Comparison of ENCODE assay signal across 15 mouse cellular contexts in genomic region chr19:10640589-10641378, GRCm38 (mm10). TPM values are rescaled to one million over a fixed set of nuclear protein-coding genes. Genes with fewer than 3 reads are reported as not detected.
A peak's percentile ranks its signal among the peaks of the same experiment; 100 is the strongest.
DNase-seq lines count a peak whose midpoint lies in the region; ATAC-seq and TF ChIP-seq lines count a peak whose summit lies in the region.
"Had no signal": no experiment of that assay in that cellular context is flagged by ENCODE, and none has a peak within 500 bp of the region (broad histone marks: within the 10 kb centered on the region; RNA-seq: fewer than 3 reads in every experiment).

No protein-coding gene starts in this region.

- H3K9me3 ChIP-seq in hindbrain, embryonic 13.5 days = no peaks in the 10 kb centered on the region
- H3K9me3 ChIP-seq in hindbrain, embryonic 12.5 days (replicated peaks) = no peaks in the 10 kb centered on the region
- no peaks in the 10 kb centered on the region for H3K9me3 ChIP-seq in stomach, embryonic 14.5 days (ENCODE audit: control insufficient read depth, low read depth, low read length)
- H3K9me3 ChIP-seq in stomach, postnatal 0 days (ENCODE audit: control insufficient read depth, low read length) = no peaks in the 10 kb centered on the region
- H3K9me3 ChIP-seq in limb, embryonic 11.5 days (ENCODE audit: control insufficient read depth, low read length) = no peaks in the 10 kb centered on the region

- 0 out of 2 replicates have a peak, but pooled peaks cover 9% of the 10 kb centered on the region for H3K27me3 ChIP-seq in hindbrain, embryonic 13.5 days
- peaks cover 2% of the 10 kb centered on the region; the same call in 1 of the 2 replicates for H3K27me3 ChIP-seq in hindbrain, embryonic 12.5 days
- H3K27me3 ChIP-seq in stomach, embryonic 14.5 days (ENCODE audit: control insufficient read depth, insufficient read depth, low read length) = no peaks in the 10 kb centered on the region
- H3K27me3 ChIP-seq in stomach, postnatal 0 days (ENCODE audit: control insufficient read depth, insufficient read depth, low read length) = no peaks in the 10 kb centered on the region
- H3K27me3 ChIP-seq in limb, embryonic 11.5 days (ENCODE audit: control insufficient read depth, insufficient read depth, low read length) = no peaks in the 10 kb centered on the region

- H3K27ac ChIP-seq in hindbrain, embryonic 13.5 days = no peak overlapping the region
- no peak overlapping the region for H3K27ac ChIP-seq in hindbrain, embryonic 12.5 days
- H3K27ac ChIP-seq in stomach, embryonic 14.5 days (ENCODE audit: low read length) = no peak overlapping the region
- H3K27ac ChIP-seq in stomach, postnatal 0 days (replicated peaks) = no peak overlapping the region
- H3K27ac ChIP-seq in limb, embryonic 11.5 days (replicated peaks; ENCODE audit: low read depth, low read length) = no peak overlapping the region

- no peaks in the 10 kb centered on the region for H3K4me1 ChIP-seq in hindbrain, embryonic 13.5 days (replicated peaks)
- H3K4me1 ChIP-seq in hindbrain, embryonic 12.5 days = 0 out of 2 replicates have a peak, but pooled peaks cover 2% of the 10 kb centered on the region
- no peaks in the 10 kb centered on the region for H3K4me1 ChIP-seq in stomach, embryonic 14.5 days (ENCODE audit: control insufficient read depth, insufficient read depth, low read length)
- no peaks in the 10 kb centered on the region for H3K4me1 ChIP-seq in stomach, postnatal 0 days (replicated peaks; ENCODE audit: control insufficient read depth, insufficient read depth)
- H3K4me1 ChIP-seq in limb, embryonic 11.5 days (ENCODE audit: control insufficient read depth, insufficient read depth, low read length) = no peaks in the 10 kb centered on the region

- no peak for ATAC-seq in hindbrain, embryonic 13.5 days (ENCODE audit: low FRiP score)
- ATAC-seq in hindbrain, embryonic 12.5 days (ENCODE audit: low FRiP score) = no peak
- peak; percentile 10; the same call in 1 of the 2 replicates for ATAC-seq in stomach, embryonic 14.5 days (ENCODE audit: insufficient number of reproducible peaks, insufficient read depth, low FRiP score, low read depth)
- ATAC-seq in stomach, postnatal 0 days (ENCODE audit: low FRiP score, low TSS enrichment) = no peak
- peak; percentile 60; the same call in 1 of the 2 replicates for ATAC-seq in limb, embryonic 11.5 days (ENCODE audit: insufficient number of reproducible peaks, low FRiP score, low TSS enrichment, low read depth)

- no peak for DNase-seq in stomach, postnatal 0 days (ENCODE audit: low spot score)
- DNase-seq in limb, embryonic 11.5 days (ENCODE audit: low spot score) = no peak
- peak; percentile 11 for DNase-seq in retina, postnatal 1 day
- DNase-seq in lung, postnatal 36 days = no peak
- DNase-seq in layer of hippocampus, adult 18-20 months (ENCODE audit: low spot score in 2 of 2) = no peak
- DNase-seq: adrenal gland, adult 2 months; cerebellum, postnatal 10 days; kidney, postnatal 36 days; layer of hippocampus, postnatal 36 days had no signal

- H3K36me3 ChIP-seq in hindbrain, embryonic 13.5 days = no peaks in the 10 kb centered on the region
- no peaks in the 10 kb centered on the region for H3K36me3 ChIP-seq in hindbrain, embryonic 12.5 days
- no peaks in the 10 kb centered on the region for H3K36me3 ChIP-seq in stomach, embryonic 14.5 days (ENCODE audit: control insufficient read depth, insufficient read depth, low read length)
- no peaks in the 10 kb centered on the region for H3K36me3 ChIP-seq in stomach, postnatal 0 days (ENCODE audit: control insufficient read depth, insufficient read depth, low read length)
- no peaks in the 10 kb centered on the region for H3K36me3 ChIP-seq in limb, embryonic 11.5 days (ENCODE audit: control insufficient read depth, insufficient read depth, low read length)

- 0 out of 2 replicates have a peak overlapping the region, but pooled peaks have one; percentile 8 for H3K9ac ChIP-seq in hindbrain, embryonic 13.5 days
- no peak overlapping the region for H3K9ac ChIP-seq in hindbrain, embryonic 12.5 days
- no peak overlapping the region for H3K9ac ChIP-seq in stomach, embryonic 14.5 days (replicated peaks; ENCODE audit: low read depth, low read length)
- H3K9ac ChIP-seq in stomach, postnatal 0 days (ENCODE audit: low read length) = no peak overlapping the region
- H3K9ac ChIP-seq in limb, embryonic 11.5 days (ENCODE audit: low read length) = no peak overlapping the region; the same call in 1 of the 2 replicates

- H3K4me3 ChIP-seq in hindbrain, embryonic 13.5 days = no peak overlapping the region
- H3K4me3 ChIP-seq in hindbrain, embryonic 12.5 days = no peak overlapping the region
- H3K4me3 ChIP-seq in stomach, embryonic 14.5 days (ENCODE audit: low read depth, low read length) = no peak overlapping the region
- H3K4me3 ChIP-seq in stomach, postnatal 0 days (ENCODE audit: low read depth, low read length) = no peak overlapping the region
- H3K4me3 ChIP-seq in limb, embryonic 11.5 days (ENCODE audit: low read depth, low read length) = no peak overlapping the region

- no peak for TF ChIP-seq CTCF in stomach, postnatal 0 days (IDR thresholded peaks at IDR 0.05; ENCODE audit: low read depth)

- no peak overlapping the region for H3K4me2 ChIP-seq in hindbrain, embryonic 13.5 days
- no peak overlapping the region for H3K4me2 ChIP-seq in hindbrain, embryonic 12.5 days (replicated peaks)
- H3K4me2 ChIP-seq in stomach, embryonic 14.5 days (replicated peaks; ENCODE audit: low read depth, low read length) = no peak overlapping the region
- no peak overlapping the region for H3K4me2 ChIP-seq in stomach, postnatal 0 days (replicated peaks; ENCODE audit: low read depth)
- peak overlapping the region; percentile 3; the same call in 1 of the 2 replicates for H3K4me2 ChIP-seq in limb, embryonic 11.5 days (ENCODE audit: low read depth, severe bottlenecking)

- 49% methylated on average over 13 of the region's 13 CpGs for WGBS in hindbrain, embryonic 13.5 days
- whole genome bisulfite sequencing in hindbrain, embryonic 12.5 days = 52% methylated on average over 13 of the region's 13 CpGs
- WGBS in stomach, embryonic 14.5 days = 44% methylated on average over 13 of the region's 13 CpGs
- WGBS in stomach, postnatal 0 days = 49% methylated on average over 13 of the region's 13 CpGs
- 43% methylated on average over 13 of the region's 13 CpGs for WGBS in limb, embryonic 11.5 days

- TF ChIP-seq EP300 in stomach, postnatal 0 days (optimal IDR thresholded peaks at IDR 0.05) = no peak

RNA-seq across cellular contexts. Expression of gene Vwce, which starts 6.8 kb away (rescaled TPM):
- 0.53 and 0.82 TPM in 2 replicates for polyA plus RNA-seq in hindbrain, embryonic 13.5 days (2015; fragmentation: Nextera tagmentation; extraction: Ambion mirVana)
- 0.48 and 0.74 TPM in 2 replicates for polyA plus RNA-seq in hindbrain, embryonic 12.5 days (2016; fragmentation: Nextera tagmentation; extraction: Ambion mirVana)
- polyA plus RNA-seq in stomach, embryonic 14.5 days (2014; fragmentation: Nextera tagmentation; extraction: Ambion mirVana) = 1.1 and 1.9 TPM in 2 replicates
- 0.51 and 0.61 TPM in 2 replicates for polyA plus RNA-seq in stomach, postnatal 0 days (2015; fragmentation: Nextera tagmentation; extraction: Ambion mirVana)
- polyA plus RNA-seq in limb, embryonic 11.5 days (2014; fragmentation: Nextera tagmentation; extraction: Ambion mirVana) = 1.4 and 1.7 TPM in 2 replicates
- total RNA-seq in layer of hippocampus, adult 18-20 months (2021) = under 1 TPM; 0.35 to 0.56 TPM
- total RNA-seq: monocyte, adult 5-6 weeks had no signal

RNA-seq across cellular contexts. Expression of gene Tkfc, which starts 35.3 kb away (rescaled TPM):
- 24.8 and 25.4 TPM in 2 replicates for polyA plus RNA-seq in hindbrain, embryonic 13.5 days (2015; fragmentation: Nextera tagmentation; extraction: Ambion mirVana)
- 21.3 and 23.9 TPM in 2 replicates for polyA plus RNA-seq in hindbrain, embryonic 12.5 days (2016; fragmentation: Nextera tagmentation; extraction: Ambion mirVana)
- polyA plus RNA-seq in stomach, embryonic 14.5 days (2014; fragmentation: Nextera tagmentation; extraction: Ambion mirVana) = 17.7 and 19.2 TPM in 2 replicates
- 6.3 and 6.7 TPM in 2 replicates for polyA plus RNA-seq in stomach, postnatal 0 days (2015; fragmentation: Nextera tagmentation; extraction: Ambion mirVana)
- 23.3 and 24.5 TPM in 2 replicates for polyA plus RNA-seq in limb, embryonic 11.5 days (2014; fragmentation: Nextera tagmentation; extraction: Ambion mirVana)
- total RNA-seq in layer of hippocampus, adult 18-20 months (2021) = 10 to 100 TPM; 15.2 to 16.8 TPM

RNA-seq across cellular contexts. Expression of gene Ddb1, which starts 35.7 kb away (rescaled TPM):
- 242 and 263 TPM in 2 replicates for polyA plus RNA-seq in hindbrain, embryonic 13.5 days (2015; fragmentation: Nextera tagmentation; extraction: Ambion mirVana)
- 395 and 396 TPM in 2 replicates for polyA plus RNA-seq in hindbrain, embryonic 12.5 days (2016; fragmentation: Nextera tagmentation; extraction: Ambion mirVana)
- polyA plus RNA-seq in stomach, embryonic 14.5 days (2014; fragmentation: Nextera tagmentation; extraction: Ambion mirVana) = 303 and 313 TPM in 2 replicates
- polyA plus RNA-seq in stomach, postnatal 0 days (2015; fragmentation: Nextera tagmentation; extraction: Ambion mirVana) = 108 and 110 TPM in 2 replicates
- polyA plus RNA-seq in limb, embryonic 11.5 days (2014; fragmentation: Nextera tagmentation; extraction: Ambion mirVana) = 423 and 456 TPM in 2 replicates
- 100 to 1,000 TPM; 193 to 196 TPM for total RNA-seq in layer of hippocampus, adult 18-20 months (2021)

RNA-seq across cellular contexts. Expression of gene Pga5, which starts 37.1 kb away (rescaled TPM):
- not detected in 2 replicates for polyA plus RNA-seq in hindbrain, embryonic 13.5 days (2015; fragmentation: Nextera tagmentation; extraction: Ambion mirVana)
- not detected in 2 replicates for polyA plus RNA-seq in hindbrain, embryonic 12.5 days (2016; fragmentation: Nextera tagmentation; extraction: Ambion mirVana)
- polyA plus RNA-seq in stomach, embryonic 14.5 days (2014; fragmentation: Nextera tagmentation; extraction: Ambion mirVana) = 10.2 and 14.1 TPM in 2 replicates
- 22,358 and 23,362 TPM in 2 replicates for polyA plus RNA-seq in stomach, postnatal 0 days (2015; fragmentation: Nextera tagmentation; extraction: Ambion mirVana)
- not detected in 2 replicates for polyA plus RNA-seq in limb, embryonic 11.5 days (2014; fragmentation: Nextera tagmentation; extraction: Ambion mirVana)
- total RNA-seq in layer of hippocampus, adult 18-20 months (2021) = not detected
- total RNA-seq: adrenal gland, adult 2 months; granulocyte monocyte progenitor cell, adult 5-6 weeks; layer of hippocampus, postnatal 36 days; monocyte, adult 5-6 weeks had no signal
- polyA plus RNA-seq: adrenal gland, adult 2 months; hindbrain, embryonic 11.5 days had no signal

RNA-seq across cellular contexts. Expression of gene Vps37c, which starts 47.8 kb away (rescaled TPM):
- polyA plus RNA-seq in hindbrain, embryonic 13.5 days (2015; fragmentation: Nextera tagmentation; extraction: Ambion mirVana) = 33.8 and 34.7 TPM in 2 replicates
- polyA plus RNA-seq in hindbrain, embryonic 12.5 days (2016; fragmentation: Nextera tagmentation; extraction: Ambion mirVana) = 36.6 and 37.5 TPM in 2 replicates
- 37.5 and 40.4 TPM in 2 replicates for polyA plus RNA-seq in stomach, embryonic 14.5 days (2014; fragmentation: Nextera tagmentation; extraction: Ambion mirVana)
- polyA plus RNA-seq in stomach, postnatal 0 days (2015; fragmentation: Nextera tagmentation; extraction: Ambion mirVana) = 48.6 and 57.3 TPM in 2 replicates
- 29.7 and 33.4 TPM in 2 replicates for polyA plus RNA-seq in limb, embryonic 11.5 days (2014; fragmentation: Nextera tagmentation; extraction: Ambion mirVana)
- total RNA-seq in layer of hippocampus, adult 18-20 months (2021) = 10 to 100 TPM; 19.3 to 23.1 TPM

Comparison
In these comparisons a context has a peak if more than half of its experiments do, and no peak if none do; other contexts are left out.
1. ATAC-seq: peak in stomach, embryonic 14.5 days (single experiment) and limb, embryonic 11.5 days (single experiment); none in hindbrain, embryonic 13.5 days (single experiment), hindbrain, embryonic 12.5 days (single experiment) and stomach, postnatal 0 days (single experiment).